Mouse (Mus musculus) erythroblast, embryonic 14.5 days (primary cell): ENCODE data around the gene Sycp2.

Experiments used
- GATA1 ChIP-seq: IDR thresholded peaks from 2 replicates; pipeline ENCODE4 v1.6.1; 2012; ENCODE audit warnings: low read length, inconsistent platforms, mixed read lengths
- TAL1 ChIP-seq: IDR thresholded peaks from 3 replicates; pipeline ENCODE4 v1.6.1; 2012; ENCODE audit warnings: low read length, inconsistent platforms, mixed read lengths

- TF ChIP-seq GATA1 (no peak), TAL1 (no peak)
These were observed 13.1 kb upstream of the Sycp2 start for GRCm38 (mm10) chr2:178420576-178420975.
